Mouse (Mus musculus): ENCODE results near the gene Phkg1.
A peak's percentile ranks its signal among the peaks of the same experiment; 100 is the strongest.
"Not testable (repeated sequence)": the region's sequence is repeated elsewhere in the genome, so short reads cannot be mapped to it uniquely, and the experiment has no call there.

The Phkg1 gene

DNA sequence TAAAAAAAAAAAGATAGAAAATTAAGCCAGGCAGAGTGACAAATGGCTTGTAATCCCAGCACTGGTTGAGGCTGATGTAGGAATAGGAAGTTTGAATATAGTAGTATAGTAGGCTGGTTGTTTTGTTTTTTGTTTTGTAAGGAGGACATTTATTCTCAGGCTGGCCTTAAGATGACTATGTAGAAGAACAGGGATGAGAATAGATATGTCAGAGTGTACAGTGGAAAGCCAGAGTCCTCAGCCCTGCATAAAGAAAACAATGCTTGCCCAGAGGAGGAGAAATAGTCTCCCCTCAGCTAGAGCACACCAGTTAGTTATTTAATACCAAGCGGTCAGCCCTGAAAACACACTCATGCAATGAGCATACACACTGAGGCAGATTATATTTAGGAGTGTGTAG lies at the start of gene Phkg1:
Phkg1 (minus strand) TSS at position 101 of the 400 bp plus-strand sequence.
- no peak for DNase-seq (ENCODE audit: low read depth, low spot score)

DNA sequence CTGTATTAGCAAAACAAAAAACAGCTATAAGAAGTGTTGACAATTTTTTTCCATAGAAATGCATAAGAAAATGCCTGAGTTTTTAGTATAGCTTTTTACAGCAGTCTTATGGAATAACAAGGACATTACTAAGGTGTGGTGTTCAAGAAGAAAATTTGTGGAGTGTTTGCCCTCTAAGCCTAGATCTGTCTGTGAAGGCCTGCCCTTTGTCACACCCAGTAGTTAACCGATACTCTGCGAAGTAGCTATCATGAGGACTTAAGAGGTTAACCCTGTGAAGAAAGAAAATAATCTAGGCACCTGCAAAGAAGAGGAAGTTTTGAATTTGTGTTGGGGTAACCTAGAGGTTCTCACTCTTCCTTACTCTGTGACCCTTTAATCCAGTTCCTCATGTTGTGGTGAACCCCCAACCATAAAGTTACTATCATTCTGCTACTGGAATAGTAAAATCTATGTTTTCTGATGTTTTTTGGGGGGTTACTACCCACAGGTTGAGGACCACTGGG lies 49.2 kb upstream of the Phkg1 start:
- no peak for DNase-seq (ENCODE audit: low read depth, low spot score)

GRCm38 (mm10) chr5:129943402-129943801 lies 45.1 kb upstream of the Phkg1 start:
- DNase-seq (ENCODE audit: low read depth, low spot score), result no peak

DNA sequence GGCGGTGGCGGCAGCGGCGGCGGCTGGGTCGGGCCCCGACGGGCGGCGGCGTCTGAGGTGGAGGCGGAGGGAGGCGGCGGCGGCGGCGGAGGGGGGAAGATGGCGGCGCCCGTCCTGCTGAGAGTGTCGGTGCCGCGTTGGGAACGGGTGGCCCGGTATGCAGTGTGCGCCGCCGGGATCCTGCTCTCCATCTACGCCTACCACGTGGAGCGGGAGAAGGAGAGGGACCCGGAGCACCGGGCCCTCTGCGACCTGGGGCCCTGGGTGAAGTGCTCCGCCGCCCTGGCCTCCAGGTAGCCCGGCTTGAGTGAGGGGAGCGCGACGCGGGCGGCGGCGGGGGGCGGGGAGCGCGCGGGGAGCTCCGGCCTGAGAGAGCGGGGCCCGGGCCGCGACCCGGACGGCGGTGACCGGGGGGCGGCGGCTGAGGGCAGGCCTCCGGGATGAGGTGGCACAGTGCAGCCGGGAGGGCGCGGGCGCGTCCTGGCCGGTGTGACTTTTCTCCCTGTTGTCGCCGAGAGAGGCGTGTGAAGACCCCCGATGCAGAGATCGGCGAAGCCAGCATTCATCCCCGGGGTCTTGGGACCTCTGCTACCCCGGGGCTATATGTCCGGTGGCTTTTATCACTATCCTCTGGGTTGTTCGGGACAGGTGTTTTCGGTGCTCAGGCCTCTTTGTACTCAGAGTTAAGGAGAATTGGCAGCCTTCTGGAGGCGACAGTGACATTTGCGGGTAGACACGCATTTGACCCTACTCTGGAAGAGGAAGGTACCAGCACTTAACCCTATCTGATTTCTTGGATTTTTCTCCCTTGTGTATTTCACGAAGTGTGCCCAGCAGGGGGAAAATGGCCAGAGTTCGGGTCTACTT lies 44.0 kb upstream of the Phkg1 start:
- DNase-seq (ENCODE audit: low read depth, low spot score), result peak; percentile 56

DNA sequence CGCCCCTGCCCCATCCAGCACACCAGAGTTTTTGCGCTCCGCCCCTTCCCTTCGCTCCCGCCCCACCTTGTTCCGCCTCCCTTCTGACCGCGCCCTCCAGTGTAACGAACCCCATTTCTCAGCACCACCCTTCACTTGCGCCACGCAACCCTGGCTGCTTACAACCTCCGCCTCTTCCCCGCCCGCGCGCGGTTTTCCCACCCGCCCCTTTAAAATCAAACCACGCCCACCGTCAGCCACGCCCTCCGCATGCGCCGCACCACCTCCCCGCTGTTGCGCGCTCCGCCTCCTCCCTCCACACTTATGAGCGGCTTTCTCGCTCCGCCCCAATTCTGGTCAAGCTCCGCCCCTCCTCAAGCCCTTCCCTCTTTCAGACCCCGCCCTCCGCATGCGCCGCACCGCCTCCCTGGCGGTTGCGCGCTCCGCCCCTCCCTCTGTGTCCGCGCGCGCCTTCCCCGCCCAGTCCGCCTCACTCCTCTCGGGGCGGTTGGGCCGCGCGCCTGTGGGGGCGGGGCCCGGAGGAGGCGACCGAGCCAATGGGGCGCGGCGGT lies 43.2 kb upstream of the Phkg1 start, which contains the start of gene Vkorc1l1:
Vkorc1l1 (plus strand) TSS at position 476 of the 551 bp plus-strand sequence.
- DNase-seq (ENCODE audit: low read depth, low spot score), result peak; percentile 99

GRCm38 (mm10) chr5:129940736-129941494 lies 42.6 kb upstream of the Phkg1 start:
- peak; percentile 6 for DNase-seq (ENCODE audit: low read depth, low spot score)

- no peak for DNase-seq (ENCODE audit: low read depth, low spot score)
These were observed 41.9 kb upstream of the Phkg1 start for GRCm38 (mm10) chr5:129940281-129940680.

DNA sequence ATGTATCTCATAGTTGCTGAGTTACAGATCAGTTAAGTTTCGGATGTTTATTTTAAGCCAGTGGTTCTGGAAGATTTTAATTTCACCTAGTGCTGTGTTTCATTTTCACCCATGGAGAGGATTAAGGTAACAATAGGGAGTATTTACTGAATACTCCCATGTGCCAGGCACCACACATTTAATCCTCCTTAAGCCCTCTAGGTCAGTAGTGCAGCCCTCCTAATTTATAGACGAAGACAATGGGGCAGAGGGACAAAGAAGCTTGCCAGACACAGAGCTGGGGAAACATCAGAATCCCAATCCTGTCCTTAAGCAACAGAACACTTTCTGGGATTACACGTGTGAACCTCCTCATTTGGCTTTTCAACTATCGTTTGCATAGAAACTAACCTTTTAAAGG lies 38.6 kb upstream of the Phkg1 start:
- no peak for DNase-seq (ENCODE audit: low read depth, low spot score)

DNA sequence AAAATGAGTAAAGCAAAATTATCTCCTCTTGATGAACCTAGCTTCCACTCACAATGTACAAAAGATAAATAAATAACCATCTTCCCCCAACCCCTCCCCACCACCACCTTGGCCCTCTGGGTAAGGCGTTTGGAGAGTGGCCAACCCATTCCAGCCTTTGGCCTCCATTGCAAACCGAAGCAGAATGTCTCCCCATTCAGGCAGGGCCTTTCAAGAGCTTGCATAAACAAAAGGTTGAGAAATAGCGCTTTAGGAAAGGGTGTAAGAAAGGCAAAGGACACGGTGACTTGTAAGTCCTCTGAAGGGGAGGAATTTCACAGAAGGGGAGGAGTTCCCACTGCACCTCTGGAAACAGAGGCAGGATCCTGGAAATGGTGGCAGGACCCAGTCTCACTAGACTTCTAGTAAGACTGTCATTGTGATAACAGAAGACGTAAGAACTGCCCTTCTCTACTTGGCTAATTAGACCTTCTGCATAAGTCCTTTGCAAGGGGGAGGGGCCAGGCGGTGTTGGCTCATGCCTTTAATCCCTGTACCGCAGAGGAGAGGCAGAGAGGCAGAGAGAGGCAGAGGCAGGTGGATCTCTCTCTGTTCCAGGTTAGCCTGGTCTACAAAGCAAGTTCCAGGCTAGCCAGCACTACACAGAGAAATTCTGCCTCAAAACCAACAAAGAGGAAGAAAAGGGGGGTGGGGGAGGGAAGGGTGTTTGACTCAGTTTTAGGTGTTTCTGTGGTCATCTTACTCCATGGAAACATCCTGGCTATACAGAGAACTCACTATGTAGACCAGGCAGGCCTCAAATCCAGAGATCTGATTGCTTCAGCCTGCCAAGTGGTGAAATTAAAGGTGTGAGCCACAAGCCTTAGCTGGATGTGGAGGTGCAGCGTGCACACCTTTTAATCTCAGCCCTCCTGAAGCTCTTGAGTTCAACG lies 31.8 kb upstream of the Phkg1 start:
- DNase-seq (ENCODE audit: low read depth, low spot score), result no peak

DNA sequence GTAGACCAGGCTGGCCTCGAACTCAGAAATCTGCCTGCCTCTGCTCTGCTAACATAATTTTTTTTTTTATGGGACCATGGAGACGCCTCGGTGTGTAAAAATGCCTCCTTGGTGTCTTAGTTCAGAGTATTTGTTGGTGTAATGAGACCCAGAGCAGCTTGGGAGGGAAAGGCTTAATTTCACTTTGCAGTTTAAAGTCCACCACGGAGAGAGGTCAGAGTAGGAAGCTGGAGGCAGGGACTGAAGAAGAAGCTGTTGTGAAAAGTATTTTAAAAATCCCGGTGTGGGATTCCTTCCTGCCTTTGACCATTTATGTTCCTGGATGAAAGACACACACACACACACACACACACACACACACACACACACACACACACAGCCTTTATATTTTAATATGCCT lies 27.6 kb upstream of the Phkg1 start:
- no peak for DNase-seq (ENCODE audit: low read depth, low spot score)

GRCm38 (mm10) chr5:129924820-129925452 lies 26.6 kb upstream of the Phkg1 start:
- no peak for DNase-seq (ENCODE audit: low read depth, low spot score)

- no peak for DNase-seq (ENCODE audit: low read depth, low spot score)
These were observed 23.6 kb upstream of the Phkg1 start for GRCm38 (mm10) chr5:129921972-129922371.

DNA sequence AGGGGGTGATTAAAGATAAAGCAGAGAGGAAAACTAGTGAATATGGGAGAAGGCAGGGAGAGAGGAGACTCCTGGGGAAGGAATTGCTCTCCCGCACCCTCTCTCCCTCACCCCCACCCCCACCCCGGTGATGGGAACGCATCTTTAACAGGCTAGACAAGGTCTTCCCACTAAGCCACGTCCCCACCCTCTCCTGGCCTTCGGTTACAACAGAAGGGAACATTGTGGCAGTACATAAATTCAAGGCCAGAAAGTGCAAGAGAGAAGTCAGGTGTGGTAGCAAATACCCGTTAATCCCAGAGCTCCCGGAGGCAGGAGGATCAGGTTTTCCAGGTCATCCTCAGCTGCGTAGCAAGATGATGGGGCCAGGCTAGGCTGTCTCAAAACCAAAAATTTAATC lies 21.0 kb upstream of the Phkg1 start:
- no peak for DNase-seq (ENCODE audit: low read depth, low spot score)

DNA sequence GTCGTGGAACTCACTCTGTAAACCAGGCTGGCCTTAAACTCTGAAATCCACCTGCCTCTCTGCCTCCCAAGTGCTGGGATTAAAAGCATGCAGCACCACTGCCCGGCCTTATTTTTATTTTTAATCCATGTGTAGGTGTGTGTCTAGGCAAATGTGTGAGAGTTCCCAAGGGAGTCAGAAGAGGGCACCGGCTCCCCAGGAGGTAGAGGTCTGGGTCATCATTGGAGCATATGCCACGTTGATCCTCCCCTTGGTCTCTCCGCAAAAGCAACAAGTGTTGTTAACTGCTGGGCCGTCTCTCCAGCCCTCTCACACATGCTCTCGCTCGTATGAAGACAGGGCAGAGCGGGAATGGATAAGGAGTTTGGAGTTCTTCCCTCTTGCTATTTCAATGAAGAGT lies 20.4 kb upstream of the Phkg1 start:
- no peak for DNase-seq (ENCODE audit: low read depth, low spot score)

DNA sequence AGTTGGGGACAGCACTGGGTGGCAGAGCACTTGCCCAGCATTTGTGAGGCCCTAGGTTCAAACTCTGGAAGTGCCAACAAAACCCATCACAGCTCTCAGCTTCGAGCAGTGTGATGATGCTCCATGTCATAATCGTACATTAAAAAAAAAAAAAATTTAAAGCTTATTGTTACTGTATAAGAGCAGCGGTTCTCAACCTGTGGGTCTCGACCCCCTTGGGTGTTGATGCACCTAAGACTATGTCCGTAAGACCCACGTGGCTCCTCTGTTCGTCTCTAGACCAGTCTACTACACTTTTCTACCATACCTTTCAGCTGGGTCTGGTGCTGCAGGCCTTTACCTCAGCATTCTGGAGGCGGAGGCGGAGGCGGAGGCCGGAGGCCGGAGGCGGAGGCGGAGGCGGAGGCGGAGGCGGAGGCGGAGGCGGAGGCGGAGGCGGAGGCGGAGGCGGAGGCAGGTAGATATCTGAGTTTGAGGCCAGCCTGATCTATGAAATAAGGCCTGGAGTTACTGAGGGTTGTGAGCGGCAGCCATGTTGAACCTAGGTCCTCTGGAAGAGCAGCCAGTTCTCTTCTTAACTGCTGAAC lies 19.8 kb upstream of the Phkg1 start:
- DNase-seq (ENCODE audit: low read depth, low spot score), result no peak

GRCm38 (mm10) chr5:129915491-129915890 lies 17.1 kb upstream of the Phkg1 start:
- not testable (repeated sequence) for DNase-seq (ENCODE audit: low read depth, low spot score)

- peak; percentile 77 for DNase-seq (ENCODE audit: low read depth, low spot score)
These were observed 15.7 kb upstream of the Phkg1 start for GRCm38 (mm10) chr5:129914024-129914423.

DNA sequence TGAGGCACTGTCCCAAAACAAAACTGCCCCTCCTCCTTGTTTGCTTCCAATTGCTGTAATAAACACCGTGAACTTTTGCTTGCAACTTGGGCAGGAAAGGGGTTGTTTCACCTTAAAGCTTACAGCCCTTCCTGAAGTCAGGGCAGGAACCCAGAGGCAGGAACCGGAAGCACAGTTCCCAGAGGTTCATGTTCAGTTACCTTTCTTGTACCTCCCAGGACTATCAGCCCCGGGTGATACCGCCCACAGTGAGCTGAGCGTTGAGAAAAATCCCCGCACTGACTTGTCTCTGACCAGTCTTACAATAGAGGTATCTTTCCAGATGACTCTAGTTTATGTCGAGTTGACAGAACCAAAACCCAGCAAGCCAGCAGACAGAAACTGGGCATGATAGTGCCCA lies 11.2 kb upstream of the Phkg1 start:
- DNase-seq (ENCODE audit: low read depth, low spot score), result no peak

DNA sequence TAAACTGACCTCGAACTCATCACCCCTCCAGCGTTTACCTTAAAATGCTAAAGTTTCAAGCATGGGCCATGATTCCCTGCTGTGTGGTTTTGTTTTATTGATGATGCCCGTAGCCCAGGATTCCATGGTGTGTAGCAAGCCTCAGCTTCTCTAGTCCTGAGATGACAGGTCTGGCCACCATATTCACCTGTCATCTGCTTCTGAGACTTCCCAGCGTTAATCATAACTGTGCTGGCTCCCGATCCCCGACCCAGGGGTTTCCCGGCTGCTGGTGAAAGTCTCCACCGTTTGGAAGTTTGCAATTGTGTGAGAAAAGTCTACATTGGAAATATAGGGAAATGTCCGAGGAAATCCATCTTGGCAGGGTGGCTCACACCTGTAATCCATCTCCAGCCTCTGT lies 10.8 kb upstream of the Phkg1 start:
- no peak for DNase-seq (ENCODE audit: low read depth, low spot score)

DNA sequence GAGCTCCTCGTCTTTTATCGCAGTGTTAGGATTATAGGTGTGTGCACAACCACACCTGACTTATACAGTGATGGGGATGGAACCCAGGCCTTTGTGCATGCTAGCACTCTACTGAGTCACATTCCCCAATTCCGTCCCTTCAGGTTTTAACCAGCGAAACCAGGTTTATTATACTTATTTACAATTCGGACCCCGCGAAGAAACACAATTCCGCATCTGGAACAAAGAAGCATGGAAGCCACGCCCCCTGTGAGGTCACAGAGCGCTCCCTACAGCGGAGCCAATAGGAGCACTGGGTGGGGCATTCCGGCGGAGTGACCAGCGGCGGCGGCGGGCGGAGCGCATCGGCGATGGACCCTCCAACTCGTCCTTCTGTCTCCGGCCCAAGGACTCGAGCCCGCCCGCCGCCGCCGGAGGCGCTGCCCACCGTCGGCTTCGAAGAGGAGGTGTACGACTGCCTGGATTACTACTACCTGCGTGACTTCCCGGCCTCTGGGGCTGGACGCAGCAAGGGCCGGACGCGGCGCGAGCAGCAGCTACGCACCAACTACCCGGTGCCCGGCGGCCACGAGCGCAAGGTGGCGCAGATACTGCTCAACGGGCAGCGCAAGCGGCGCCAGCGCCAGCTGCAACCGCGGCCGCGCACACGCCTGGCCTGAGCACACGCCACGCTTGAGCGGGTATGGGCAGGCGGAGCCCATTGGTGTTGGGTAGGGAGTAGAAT lies 10.1 kb upstream of the Phkg1 start, which contains the start of gene Nupr1l:
Nupr1l (plus strand) TSS at position 299 of the 724 bp plus-strand sequence.
- DNase-seq (ENCODE audit: low read depth, low spot score), result peak; percentile 78

Data from CD4-positive, CD25-positive, alpha-beta regulatory T cell, adult 2 months (primary cell).